Mouse (Mus musculus) bone marrow, adult 2 months (tissue): ENCODE measurements around the gene Eif5. TPM values are rescaled to one million over a fixed set of nuclear protein-coding genes. Genes with fewer than 3 reads are reported as not detected.
A peak's percentile ranks its signal among the peaks of the same experiment; 100 is the strongest.

Source experiments
- H3K27ac ChIP-seq: fragments of 200-500 bp; 2 replicates; pipeline ENCODE4 v1.5.1; 2012; ENCODE audit warnings: low read depth, mild to moderate bottlenecking, control low read depth, inconsistent platforms, low read length; ENCODE audit not compliant: control insufficient read depth, poor library complexity, insufficient read depth
- H3K4me1 ChIP-seq: fragments of 200-500 bp; 2 replicates; pipeline ENCODE4 v1.6.1; 2011; ENCODE audit warnings: low read length; ENCODE audit not compliant: control insufficient read depth, insufficient read depth
- H3K4me3 ChIP-seq: fragments of 200-500 bp; replicated peaks from 2 replicates; pipeline ENCODE3; 2011; ENCODE audit warnings: mild to moderate bottlenecking, low read depth, low read length, control low read depth; ENCODE audit not compliant: control insufficient read depth
- CTCF ChIP-seq: fragments of 200-500 bp; IDR thresholded peaks from 2 replicates; pipeline ENCODE4 v1.5.1; 2011; ENCODE audit warnings: low read length, control low read depth; ENCODE audit not compliant: control insufficient read depth, insufficient read depth
- POLR2A ChIP-seq: fragments of 200-500 bp; IDR thresholded peaks from 2 replicates; pipeline ENCODE4 v1.6.1; 2011; ENCODE audit warnings: low read depth, mild to moderate bottlenecking, control low read depth, low read length, borderline replicate concordance; ENCODE audit not compliant: control insufficient read depth
- WGBS: fragments of 180-500 bp; shearing (Covaris S2); methylation state at CpG from one replicate; pipeline ENCODE4 v1.1.7; 2018; 5-methylcytosine and 5-hydroxymethylcytosine counted together
- polyA plus RNA-seq: library from polyadenylated mRNA; stranded (reverse); fragments of >200 nt; gene quantifications from 2 replicates; pipeline ENCODE4 v1.2.4, GENCODE M21; 2011; ENCODE audit warnings: low replicate concordance; ENCODE audit not compliant: missing spikeins, insufficient read depth, insufficient read length

The Eif5 gene
- polyA plus RNA-seq, 1 experiment, result 257 TPM

DNA sequence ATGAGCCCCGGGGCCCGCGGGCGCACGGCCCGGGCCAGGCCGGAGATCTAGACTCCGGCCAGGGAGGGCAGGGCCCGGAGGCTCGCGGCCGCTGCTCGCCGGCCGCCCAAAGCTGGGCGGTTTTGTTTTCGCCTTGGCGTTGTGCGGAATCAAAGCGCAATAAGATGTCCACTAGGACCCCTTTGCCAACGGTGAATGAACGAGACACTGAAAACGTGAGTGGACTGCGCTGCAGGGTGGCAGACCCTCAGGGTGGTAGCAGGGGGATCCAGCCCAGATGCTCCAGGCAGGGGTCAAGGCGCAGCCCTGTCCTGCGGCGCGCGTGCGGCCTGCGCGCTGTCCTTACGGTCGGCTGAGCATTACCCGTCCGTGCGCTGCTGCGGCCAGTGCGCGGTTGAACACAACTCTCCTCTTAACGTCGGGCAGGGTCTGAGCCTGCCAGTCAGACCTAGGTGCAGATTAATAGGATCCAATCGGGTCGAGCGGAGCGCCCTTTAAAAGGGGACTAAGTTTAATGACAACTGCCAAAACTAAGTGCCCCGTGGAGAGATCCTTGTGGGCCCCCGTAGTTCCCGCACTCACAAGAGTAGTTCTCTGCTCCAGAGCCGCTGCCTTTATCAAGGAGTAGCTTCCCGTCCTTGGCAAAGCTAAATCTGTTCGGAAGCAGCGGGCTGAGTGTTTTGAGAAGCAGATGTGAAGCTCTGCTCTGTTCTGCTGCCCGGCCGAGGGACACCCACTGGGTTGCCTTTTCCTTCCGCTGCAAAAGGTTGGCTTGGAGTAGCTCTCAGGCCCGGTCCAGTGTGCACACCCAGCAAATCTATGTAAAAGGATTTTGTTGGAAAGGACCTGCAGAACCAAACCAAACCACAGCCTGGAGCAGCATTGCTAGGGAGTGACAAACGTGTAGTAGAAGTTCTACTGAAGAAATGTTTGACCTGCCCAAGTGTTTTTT, 37.3 kb downstream of the Eif5 start:
- under 1% methylated on average over 58 of the region's 58 CpGs for WGBS
- Histone ChIP-seq H3K4me3 (peak overlapping the region; percentile 100), H3K27ac (peak overlapping the region; percentile 94), H3K4me1 (peaks cover 2% of the 10 kb centered on the region; the same call in 1 of the 2 replicates)
- TF ChIP-seq POLR2A (peak; percentile 34; the same call in 1 of the 2 replicates), CTCF (no peak)

DNA sequence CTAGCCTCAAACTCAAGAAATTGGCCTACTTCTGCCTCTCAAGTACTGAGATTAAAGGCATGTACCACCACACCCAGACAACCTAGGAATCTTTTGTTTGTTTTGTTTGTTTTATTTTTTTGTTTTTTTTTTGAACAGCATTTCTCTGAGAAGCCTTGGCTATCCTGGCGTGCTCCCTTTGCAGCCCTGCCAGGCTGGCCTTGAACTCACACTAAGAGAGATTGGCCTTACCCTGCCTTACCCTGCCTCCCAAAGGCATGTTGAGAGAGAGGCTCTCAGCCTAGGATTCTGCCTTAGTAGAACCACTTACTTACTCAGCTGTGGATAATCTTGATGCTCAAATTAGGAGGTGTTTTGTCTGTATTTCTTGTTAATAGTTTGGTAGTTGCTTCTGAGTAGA, 45.2 kb downstream of the Eif5 start:
- Histone ChIP-seq H3K4me1 (peaks cover 2% of the 10 kb centered on the region; the same call in 1 of the 2 replicates), H3K4me3 (no peak overlapping the region), H3K27ac (no peak overlapping the region)
- 100% methylated on average over 1 of the region's 1 CpGs for WGBS
- TF ChIP-seq POLR2A, result no peak
- no peak for TF ChIP-seq CTCF

- Histone ChIP-seq H3K27ac (no peak overlapping the region), H3K4me3 (no peak overlapping the region), H3K4me1 (no peaks in the 10 kb centered on the region; the same call in 1 of the 2 replicates)
- TF ChIP-seq CTCF (no peak), POLR2A (no peak)
- WGBS, result 73% methylated on average over 1 of the region's 1 CpGs
Observed at GRCm38 (mm10) chr12:111584401-111584800, 46.6 kb downstream of the Eif5 start.

DNA sequence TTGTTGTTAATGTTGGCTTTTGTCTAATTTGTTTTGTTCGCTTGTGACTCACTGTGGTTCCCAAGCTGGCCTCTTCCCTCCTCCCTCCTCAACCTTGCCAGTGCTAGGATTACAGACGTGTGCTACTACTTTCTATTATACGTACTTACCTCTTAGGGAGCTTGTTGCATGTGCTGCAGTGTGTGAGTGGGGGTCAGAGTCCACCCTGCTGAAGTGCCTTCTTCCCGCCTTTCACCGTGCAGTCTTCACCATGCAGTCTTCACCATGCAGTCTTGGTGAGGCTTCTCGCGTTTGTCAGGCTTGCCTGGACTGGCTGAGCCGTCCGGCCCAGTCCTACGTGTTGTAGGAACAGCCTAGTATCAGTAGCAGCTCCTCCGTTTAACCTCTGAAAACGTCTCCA, 49.4 kb downstream of the Eif5 start:
- TF ChIP-seq CTCF, result no peak
- TF ChIP-seq POLR2A, result no peak
- WGBS, result 82% methylated on average over 12 of the region's 12 CpGs
- Histone ChIP-seq H3K4me3 (no peak overlapping the region), H3K27ac (no peak overlapping the region), H3K4me1 (no peaks in the 10 kb centered on the region; the same call in 1 of the 2 replicates)

DNA sequence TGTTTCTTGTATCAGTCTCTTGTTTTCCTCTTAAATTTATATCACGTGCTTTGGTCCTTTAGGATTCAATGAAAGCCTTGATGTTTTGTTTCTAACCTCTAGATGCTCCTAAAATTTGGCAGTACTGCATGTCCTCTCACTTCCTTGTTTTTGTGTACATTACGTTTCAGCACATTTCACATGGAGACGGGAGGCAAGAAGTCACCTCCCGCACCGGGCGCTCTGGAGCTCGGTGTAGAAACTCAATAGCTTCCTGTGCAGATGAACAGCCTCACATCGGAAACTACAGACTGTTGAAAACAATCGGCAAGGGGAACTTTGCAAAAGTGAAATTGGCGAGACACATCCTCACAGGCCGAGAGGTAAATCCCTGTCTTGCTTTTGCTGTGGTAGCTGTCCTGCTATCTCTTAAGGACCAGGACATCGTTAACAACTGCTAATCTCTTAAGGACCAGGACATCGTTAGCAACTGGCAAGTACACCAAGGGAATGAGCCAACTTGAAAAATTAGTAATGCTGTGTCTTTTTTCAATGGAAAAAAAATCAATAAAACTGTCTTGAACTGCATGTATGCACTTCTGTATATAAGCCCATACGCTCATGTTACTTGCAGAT, 54.7 kb downstream of the Eif5 start:
- no peak overlapping the region for H3K27ac ChIP-seq
- H3K4me3 ChIP-seq, result no peak overlapping the region
- TF ChIP-seq CTCF, result no peak
- no peak for TF ChIP-seq POLR2A
- H3K4me1 ChIP-seq, result no peaks in the 10 kb centered on the region; the same call in 1 of the 2 replicates
- 17% methylated on average over 14 of the region's 14 CpGs for WGBS

DNA sequence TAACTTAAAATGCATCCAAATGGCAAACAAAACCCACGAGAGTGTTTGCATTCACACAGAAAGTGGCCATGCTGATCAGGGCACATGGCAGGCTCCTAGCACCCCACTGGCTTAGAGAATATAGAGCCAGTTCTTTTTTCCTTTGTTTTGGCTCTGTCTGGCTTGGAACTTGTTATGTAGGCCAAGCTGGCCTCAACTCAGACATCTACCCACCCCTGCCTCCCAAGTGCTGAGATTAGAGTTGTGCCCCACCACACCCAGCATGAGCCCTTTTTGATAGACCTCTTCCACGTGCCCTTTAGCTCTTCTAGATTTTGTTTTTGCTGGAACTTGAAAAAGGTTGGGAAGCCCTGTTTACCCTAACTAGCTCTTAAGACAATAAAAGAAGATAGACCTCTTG, 56.0 kb downstream of the Eif5 start:
- Histone ChIP-seq H3K27ac (no peak overlapping the region), H3K4me3 (no peak overlapping the region), H3K4me1 (no peaks in the 10 kb centered on the region; the same call in 1 of the 2 replicates)
- TF ChIP-seq POLR2A (no peak), CTCF (no peak)
- 72% methylated on average over 2 of the region's 2 CpGs for WGBS

Other genes starting within 250 kb of the Eif5 start
- 5.7 and 20.1 TPM in 2 replicates for gene Cdc42bpb, start 160.3 kb upstream of the Eif5 start, polyA plus RNA-seq
- not detected in 2 replicates for gene Lbhd2, start 131.2 kb upstream of the Eif5 start, polyA plus RNA-seq
- gene Exoc3l4, start 121.0 kb upstream of the Eif5 start, polyA plus RNA-seq, result 7.3 and 18.4 TPM in 2 replicates
- gene Tnfaip2, start 95.5 kb upstream of the Eif5 start, polyA plus RNA-seq, result 91.4 and 149 TPM in 2 replicates
- gene Gm266, start 52.2 kb upstream of the Eif5 start, polyA plus RNA-seq, result not detected in 2 replicates
- 49.3 and 54.0 TPM in 2 replicates for gene Mark3, start 36.5 kb downstream of the Eif5 start, polyA plus RNA-seq
- 28.6 and 38.4 TPM in 2 replicates for gene Ckb, start 134.3 kb downstream of the Eif5 start, polyA plus RNA-seq
- 4.2 and 11.0 TPM in 2 replicates for gene Trmt61a, start 140.1 kb downstream of the Eif5 start, polyA plus RNA-seq
- gene Bag5, start 175.2 kb downstream of the Eif5 start, polyA plus RNA-seq, result 4.4 and 7.7 TPM in 2 replicates
- gene Apopt1, start 175.2 kb downstream of the Eif5 start, polyA plus RNA-seq, result 15.1 and 16.8 TPM in 2 replicates
- gene Klc1, start 220.8 kb downstream of the Eif5 start, polyA plus RNA-seq, result 55.3 and 70.4 TPM in 2 replicates